Mouse (Mus musculus): ENCODE measurements around the gene Pcsk4.

DNA sequence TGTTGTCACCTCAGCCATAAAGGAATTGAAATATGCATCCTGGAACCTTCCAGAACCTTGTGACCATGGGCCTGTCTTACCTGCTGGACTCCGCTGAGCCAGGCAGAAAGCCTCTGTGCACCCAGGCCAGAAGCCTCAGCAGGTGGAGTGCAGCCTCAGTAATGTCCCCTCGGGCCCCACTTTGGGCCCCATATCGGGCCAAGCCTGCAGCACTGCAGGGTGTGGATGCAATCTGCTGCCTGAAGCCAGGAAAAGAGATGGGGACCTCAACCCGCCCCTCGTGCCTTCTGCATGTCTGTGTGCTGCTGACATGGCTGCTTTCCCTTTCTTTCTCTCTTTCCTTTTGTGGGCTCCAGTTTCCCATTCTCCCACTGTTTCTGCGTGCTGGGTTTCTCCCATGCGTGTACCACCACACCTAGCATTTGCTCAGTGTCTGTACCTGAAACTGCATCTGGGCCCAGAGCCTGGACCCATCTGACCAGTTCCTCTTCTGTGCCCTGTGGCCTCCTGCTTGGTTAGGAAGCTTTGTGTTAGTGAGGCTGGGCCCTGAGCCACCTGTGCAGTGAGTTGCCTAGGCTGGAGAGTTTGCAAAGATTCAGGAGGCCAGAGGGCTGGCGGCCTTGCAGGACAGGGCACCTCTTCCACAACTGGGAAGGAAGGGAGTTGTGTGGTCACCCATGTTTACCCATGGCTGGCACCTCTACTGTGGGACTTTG is 57.3 kb downstream of the Pcsk4 start:
- TF ChIP-seq POLR2A (IDR thresholded peaks at IDR 0.05; ENCODE audit: insufficient read depth, low read depth, low read length), result no peak
- TF ChIP-seq CTCF (IDR thresholded peaks at IDR 0.05), result no peak
